19 mouse cellular contexts compared by ENCODE assay signal in the genomic region with DNA sequence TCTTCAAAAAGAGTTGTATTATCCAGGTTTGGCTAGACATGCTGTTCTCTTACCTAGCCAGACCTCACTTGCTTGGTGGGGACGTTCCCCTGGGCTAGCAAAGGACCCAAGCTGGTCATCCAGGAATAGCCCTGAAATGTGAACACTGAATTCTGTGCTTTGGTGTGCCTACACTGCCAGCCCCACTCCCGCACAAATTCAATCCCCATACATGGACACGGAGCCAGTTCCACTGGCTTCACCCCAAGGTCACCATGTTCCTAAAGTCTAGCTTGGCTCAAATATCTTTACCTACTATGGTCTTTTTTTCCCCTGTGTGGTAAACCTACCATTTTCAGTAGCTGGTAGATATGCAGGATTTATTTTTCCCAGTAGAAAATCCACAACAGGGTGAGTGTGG. TPM values are rescaled to one million over a fixed set of nuclear protein-coding genes. Genes with fewer than 3 reads are reported as not detected.
A peak's percentile ranks its signal among the peaks of the same experiment; 100 is the strongest.
DNase-seq lines count a peak whose midpoint lies in the region; ATAC-seq and TF ChIP-seq lines count a peak whose summit lies in the region.
"Had no signal": no experiment of that assay in that cellular context is flagged by ENCODE, and none has a peak within 500 bp of the region (broad histone marks: within the 10 kb centered on the region; RNA-seq: fewer than 3 reads in every experiment).

No protein-coding gene starts in this region.

- no peaks in the 10 kb centered on the region for H3K36me3 ChIP-seq in intestine, embryonic 16.5 days (ENCODE audit: control insufficient read depth, insufficient read depth, low read length)
- H3K36me3 ChIP-seq in intestine, postnatal 0 days (ENCODE audit: control insufficient read depth, insufficient read depth) = no peaks in the 10 kb centered on the region
- no peaks in the 10 kb centered on the region for H3K36me3 ChIP-seq in lung, embryonic 14.5 days (ENCODE audit: insufficient read depth)
- no peaks in the 10 kb centered on the region for H3K36me3 ChIP-seq in stomach, postnatal 0 days (ENCODE audit: control insufficient read depth, insufficient read depth, low read length)
- H3K36me3 ChIP-seq: heart, embryonic 12.5 days; hindbrain, embryonic 10.5 days; neural tube, embryonic 15.5 days had no signal

- peak overlapping the region; percentile 73 for H3K27ac ChIP-seq in gastrocnemius, adult 2 months
- 0 out of 2 replicates have a peak overlapping the region, but pooled peaks have one; percentile 14 for H3K27ac ChIP-seq in intestine, embryonic 16.5 days (ENCODE audit: low read length)
- no peak overlapping the region for H3K27ac ChIP-seq in intestine, postnatal 0 days (ENCODE audit: low read depth, low read length)
- H3K27ac ChIP-seq in lung, embryonic 14.5 days (ENCODE audit: low read depth) = peak overlapping the region; percentile 27; the same call in 1 of the 2 replicates
- H3K27ac ChIP-seq in stomach, postnatal 0 days (replicated peaks) = 0 out of 2 replicates have a peak overlapping the region, but pooled peaks have one; percentile 18
- H3K27ac ChIP-seq: hindbrain, embryonic 10.5 days; hindbrain, postnatal 0 days; liver, embryonic 14.5 days; neural tube, embryonic 15.5 days had no signal

- H3K27me3 ChIP-seq in intestine, embryonic 16.5 days (replicated peaks; ENCODE audit: control insufficient read depth, insufficient read depth, low read length) = no peaks in the 10 kb centered on the region
- no peaks in the 10 kb centered on the region for H3K27me3 ChIP-seq in intestine, postnatal 0 days (replicated peaks; ENCODE audit: control insufficient read depth, insufficient read depth, low read length)
- H3K27me3 ChIP-seq in lung, embryonic 14.5 days (ENCODE audit: insufficient read depth, low read length) = no peaks in the 10 kb centered on the region
- no peaks in the 10 kb centered on the region for H3K27me3 ChIP-seq in stomach, postnatal 0 days (ENCODE audit: control insufficient read depth, insufficient read depth, low read length)
- H3K27me3 ChIP-seq: CH12.LX; heart, embryonic 12.5 days; neural tube, embryonic 15.5 days had no signal

- peak; percentile 44 for DNase-seq in gastrocnemius, adult 2 months
- no peak for DNase-seq in gastrocnemius, postnatal 4 days (ENCODE audit: low spot score in 2 of 2)
- DNase-seq in lung, embryonic 14.5 days = no peak
- DNase-seq in lung, postnatal 4 days = no peak
- no peak for DNase-seq in stomach, postnatal 0 days (ENCODE audit: low spot score)
- DNase-seq: cerebellum, adult 11-12 months; cerebellum, postnatal 14 days; midbrain, embryonic 14.5 days; right cerebral cortex, postnatal 14 days; spleen, adult 18-20 months had no signal

- H3K4me3 ChIP-seq in gastrocnemius, adult 2 months = no peak overlapping the region
- no peak overlapping the region for H3K4me3 ChIP-seq in intestine, embryonic 16.5 days (ENCODE audit: low read length)
- H3K4me3 ChIP-seq in intestine, postnatal 0 days (ENCODE audit: low read depth, low read length) = no peak overlapping the region
- H3K4me3 ChIP-seq in lung, embryonic 14.5 days (ENCODE audit: low read depth, low read length) = no peak overlapping the region
- no peak overlapping the region for H3K4me3 ChIP-seq in stomach, postnatal 0 days (ENCODE audit: low read depth, low read length)
- H3K4me3 ChIP-seq: heart, embryonic 12.5 days; hindbrain, embryonic 10.5 days; neural tube, embryonic 15.5 days had no signal

- TF ChIP-seq CTCF in gastrocnemius, adult 2 months (IDR thresholded peaks at IDR 0.05) = no peak
- no peak for TF ChIP-seq CTCF in intestine, postnatal 0 days (IDR thresholded peaks at IDR 0.05; ENCODE audit: low read depth)
- TF ChIP-seq CTCF in lung, embryonic 14.5 days (IDR thresholded peaks at IDR 0.05; ENCODE audit: low read depth) = no peak
- TF ChIP-seq CTCF in stomach, postnatal 0 days (IDR thresholded peaks at IDR 0.05; ENCODE audit: low read depth) = no peak

- intact Hi-C loops in gastrocnemius, adult 2 months (cut with DNase I) = loop anchor here (10.0 kb wide), 1 partner anchor 67 kb away; no protein-coding TSS in a partner anchor

- no peak overlapping the region for H3K4me2 ChIP-seq in intestine, embryonic 16.5 days (ENCODE audit: low read depth, low read length)
- no peak overlapping the region for H3K4me2 ChIP-seq in intestine, postnatal 0 days (replicated peaks; ENCODE audit: low read depth)
- no peak overlapping the region for H3K4me2 ChIP-seq in lung, embryonic 14.5 days
- H3K4me2 ChIP-seq in stomach, postnatal 0 days (replicated peaks; ENCODE audit: low read depth) = no peak overlapping the region
- H3K4me2 ChIP-seq: heart, embryonic 12.5 days; neural tube, embryonic 15.5 days had no signal

- no peak overlapping the region for H3K9ac ChIP-seq in intestine, embryonic 16.5 days (ENCODE audit: low read depth, low read length)
- no peak overlapping the region for H3K9ac ChIP-seq in intestine, postnatal 0 days (ENCODE audit: low read depth, low read length)
- H3K9ac ChIP-seq in lung, embryonic 14.5 days = no peak overlapping the region
- H3K9ac ChIP-seq in stomach, postnatal 0 days (ENCODE audit: low read length) = no peak overlapping the region
- H3K9ac ChIP-seq: heart, embryonic 12.5 days; liver, embryonic 14.5 days; neural tube, embryonic 15.5 days had no signal

- no peak for TF ChIP-seq EP300 in stomach, postnatal 0 days (optimal IDR thresholded peaks at IDR 0.05)

- 66% methylated on average over 3 of the region's 3 CpGs for WGBS in intestine, embryonic 16.5 days
- WGBS in intestine, postnatal 0 days = 69% methylated on average over 3 of the region's 3 CpGs
- WGBS in lung, embryonic 14.5 days = 79% methylated on average over 3 of the region's 3 CpGs
- 57% methylated on average over 3 of the region's 3 CpGs for WGBS in stomach, postnatal 0 days

- no peaks in the 10 kb centered on the region; the same call in 1 of the 2 replicates for H3K9me3 ChIP-seq in intestine, embryonic 16.5 days (ENCODE audit: control insufficient read depth, low read length)
- H3K9me3 ChIP-seq in intestine, postnatal 0 days (ENCODE audit: control insufficient read depth) = no peaks in the 10 kb centered on the region
- no peaks in the 10 kb centered on the region for H3K9me3 ChIP-seq in lung, embryonic 14.5 days (ENCODE audit: low read depth, low read length)
- H3K9me3 ChIP-seq in stomach, postnatal 0 days (ENCODE audit: control insufficient read depth, low read length) = no peaks in the 10 kb centered on the region
- H3K9me3 ChIP-seq: heart, embryonic 12.5 days; neural tube, embryonic 15.5 days had no signal

- ATAC-seq in intestine, embryonic 16.5 days = no peak
- ATAC-seq in intestine, postnatal 0 days = no peak
- ATAC-seq in lung, embryonic 14.5 days (ENCODE audit: insufficient read depth) = no peak
- no peak for ATAC-seq in stomach, postnatal 0 days (ENCODE audit: low FRiP score, low TSS enrichment)
- ATAC-seq: hindbrain, postnatal 0 days had no signal

- H3K4me1 ChIP-seq in intestine, embryonic 16.5 days (ENCODE audit: control insufficient read depth, insufficient read depth, low read length) = no peaks in the 10 kb centered on the region
- no peaks in the 10 kb centered on the region for H3K4me1 ChIP-seq in intestine, postnatal 0 days (replicated peaks; ENCODE audit: control insufficient read depth, insufficient read depth, low read length)
- H3K4me1 ChIP-seq in lung, embryonic 14.5 days (ENCODE audit: insufficient read depth) = no peaks in the 10 kb centered on the region
- no peaks in the 10 kb centered on the region for H3K4me1 ChIP-seq in stomach, postnatal 0 days (replicated peaks; ENCODE audit: control insufficient read depth, insufficient read depth)
- H3K4me1 ChIP-seq: heart, embryonic 12.5 days; hindbrain, embryonic 10.5 days had no signal

RNA-seq across cellular contexts. Expression of a gene that starts 26.9 kb away (rescaled TPM):
- total RNA-seq in gastrocnemius, adult 2 months (2021) = under 1 TPM in 1 of 2 experiments, not detected in 1; 0.23 TPM
- 1 to 10 TPM in 1 of 2 experiments, under 1 TPM in 1; 0.54 to 1.0 TPM for total RNA-seq in gastrocnemius, postnatal 4 days (2021)
- polyA plus RNA-seq in intestine, embryonic 16.5 days (2015; fragmentation: Nextera tagmentation; extraction: Ambion mirVana) = 1.9 and 2.4 TPM in 2 replicates
- polyA plus RNA-seq in intestine, postnatal 0 days (2015; fragmentation: Nextera tagmentation; extraction: Ambion mirVana) = 5.0 and 6.1 TPM in 2 replicates
- 0.72 and 2.4 TPM in 2 replicates for polyA plus RNA-seq in lung, embryonic 14.5 days (2014; fragmentation: Nextera tagmentation; extraction: Ambion mirVana)
- 4.3 and 4.6 TPM in 2 replicates for polyA plus RNA-seq in stomach, postnatal 0 days (2015; fragmentation: Nextera tagmentation; extraction: Ambion mirVana)
- total RNA-seq: MEL had no signal
